Mouse (Mus musculus): ENCODE measurements around the gene Agtpbp1. TPM values are rescaled to one million over a fixed set of nuclear protein-coding genes. Genes with fewer than 3 reads are reported as not detected.

Gene Agtpbp1
- 10 to 100 TPM; 49.5 to 50.1 TPM for total RNA-seq (2023)

GRCm38 (mm10) chr13:59584947-59585647 is at the start of gene Agtpbp1, which contains the start of gene Naa35:
Agtpbp1 (minus strand) TSS chr13:59585227.
Naa35 (plus strand) TSS chr13:59585259.

Other genes starting within 250 kb of the Agtpbp1 start
- gene Naa35, start within 50 bp of the Agtpbp1 start, total RNA-seq (2023), result 10 to 100 TPM; 54.1 to 72.1 TPM
- gene Golm1, start 90.6 kb upstream of the Agtpbp1 start, total RNA-seq (2023), result 10 to 100 TPM; 19.7 to 24.3 TPM
- not detected for gene 4921517D22Rik, start 108.9 kb upstream of the Agtpbp1 start, total RNA-seq (2023)
- under 1 TPM in 1 of 2 experiments, not detected in 1; 0.11 TPM for gene Spata31d1a, start 125.1 kb upstream of the Agtpbp1 start, total RNA-seq (2023)
- gene Spata31d1b, start 127.1 kb upstream of the Agtpbp1 start, total RNA-seq (2023), result not detected
- gene Spata31d1d, start 146.5 kb upstream of the Agtpbp1 start, total RNA-seq (2023), result not detected
- not detected for gene 1700014D04Rik, start 161.5 kb upstream of the Agtpbp1 start, total RNA-seq (2023)
- 10 to 100 TPM; 47.6 to 49.2 TPM for gene Isca1, start 184.6 kb upstream of the Agtpbp1 start, total RNA-seq (2023)
- gene Gm49354, start 197.0 kb upstream of the Agtpbp1 start, total RNA-seq (2023), result not detected
- 100 to 1,000 TPM; 305 to 366 TPM for gene Tut7, start 237.9 kb upstream of the Agtpbp1 start, total RNA-seq (2023)

Measured in neutrophil, adult 83 days (primary cell).